Mouse (Mus musculus): ENCODE data around the gene Arhgef39. TPM values are rescaled to one million over a fixed set of nuclear protein-coding genes. Genes with fewer than 3 reads are reported as not detected.

The Arhgef39 gene
- polyA plus RNA-seq (2014; fragmentation: Nextera tagmentation; extraction: Ambion mirVana) = 55.3 and 61.1 TPM in 2 replicates

- 7% methylated on average over 50 of the region's 50 CpGs for WGBS
- H3K27ac ChIP-seq (ENCODE audit: low read depth, low read length) = no peak within 1 kb of the TSS
- H3K4me2 ChIP-seq (ENCODE audit: low read depth, low read length, severe bottlenecking) = peak within 1 kb of the TSS; percentile 69
- no peaks in the 10 kb centered on the region for H3K9me3 ChIP-seq (ENCODE audit: control insufficient read depth, low read length)
- peak within 1 kb of the TSS; percentile 72 for H3K9ac ChIP-seq (ENCODE audit: low read length)
- peak within 1 kb of the TSS; percentile 54 for H3K4me3 ChIP-seq (ENCODE audit: low read depth, low read length)
- ATAC-seq (replicated peaks; ENCODE audit: low FRiP score) = peak; percentile 91
- DNase-seq (ENCODE audit: low spot score) = peak; percentile 91
- no peaks in the 10 kb centered on the region; the same call in 1 of the 2 replicates for H3K27me3 ChIP-seq (ENCODE audit: control insufficient read depth, insufficient read depth, low read length)
- peaks cover 2% of the 10 kb centered on the region; the same call in 1 of the 2 replicates for H3K36me3 ChIP-seq (ENCODE audit: control insufficient read depth, insufficient read depth, low read length)
- peaks cover 14% of the 10 kb centered on the region; the same call in 1 of the 2 replicates for H3K4me1 ChIP-seq (replicated peaks; ENCODE audit: control insufficient read depth, insufficient read depth, low read length)
Measured at GRCm38 (mm10) chr4:43499407-43500333, at the start of gene Arhgef39. Gene Arhgef39 (minus strand): TSS chr4:43499695.

GRCm38 (mm10) chr4:43549055-43549454 is 49.6 kb upstream of the Arhgef39 start:
- H3K27me3 ChIP-seq (ENCODE audit: control insufficient read depth, insufficient read depth, low read length) = no peaks in the 10 kb centered on the region
- H3K27ac ChIP-seq (ENCODE audit: low read depth, low read length) = no peak overlapping the region
- peaks cover 41% of the 10 kb centered on the region for H3K36me3 ChIP-seq (ENCODE audit: control insufficient read depth, insufficient read depth, low read length)
- DNase-seq (ENCODE audit: low spot score) = no peak
- H3K4me2 ChIP-seq (ENCODE audit: low read depth, low read length, severe bottlenecking) = no peak overlapping the region
- H3K4me1 ChIP-seq (replicated peaks; ENCODE audit: control insufficient read depth, insufficient read depth, low read length) = no peaks in the 10 kb centered on the region
- no peaks in the 10 kb centered on the region for H3K9me3 ChIP-seq (ENCODE audit: control insufficient read depth, low read length)
- no peak for ATAC-seq (replicated peaks; ENCODE audit: low FRiP score)
- H3K9ac ChIP-seq (ENCODE audit: low read length) = no peak overlapping the region
- 95% methylated on average over 12 of the region's 12 CpGs for WGBS
- no peak overlapping the region for H3K4me3 ChIP-seq (ENCODE audit: low read depth, low read length)

GRCm38 (mm10) chr4:43547160-43547559 is 47.7 kb upstream of the Arhgef39 start:
- Histone ChIP-seq H3K4me2 (ENCODE audit: low read depth, low read length, severe bottlenecking) (no peak overlapping the region), H3K27ac (ENCODE audit: low read depth, low read length) (no peak overlapping the region), H3K36me3 (ENCODE audit: control insufficient read depth, insufficient read depth, low read length) (peaks cover 35% of the 10 kb centered on the region), H3K27me3 (ENCODE audit: control insufficient read depth, insufficient read depth, low read length) (no peaks in the 10 kb centered on the region), H3K4me3 (ENCODE audit: low read depth, low read length) (no peak overlapping the region), H3K9ac (ENCODE audit: low read length) (no peak overlapping the region), H3K9me3 (ENCODE audit: control insufficient read depth, low read length) (no peaks in the 10 kb centered on the region), H3K4me1 (replicated peaks; ENCODE audit: control insufficient read depth, insufficient read depth, low read length) (no peaks in the 10 kb centered on the region)
- DNase-seq (ENCODE audit: low spot score) (no peak), ATAC-seq (replicated peaks; ENCODE audit: low FRiP score) (no peak)
- whole genome bisulfite sequencing = 95% methylated on average over 8 of the region's 8 CpGs

- DNase-seq (ENCODE audit: low spot score) (no peak), ATAC-seq (replicated peaks; ENCODE audit: low FRiP score) (no peak)
- H3K27ac ChIP-seq (ENCODE audit: low read depth, low read length) = no peak overlapping the region
- no peaks in the 10 kb centered on the region for H3K4me1 ChIP-seq (replicated peaks; ENCODE audit: control insufficient read depth, insufficient read depth, low read length)
- peaks cover 32% of the 10 kb centered on the region for H3K36me3 ChIP-seq (ENCODE audit: control insufficient read depth, insufficient read depth, low read length)
- 93% methylated on average over 12 of the region's 12 CpGs for WGBS
- no peaks in the 10 kb centered on the region for H3K27me3 ChIP-seq (ENCODE audit: control insufficient read depth, insufficient read depth, low read length)
- H3K4me3 ChIP-seq (ENCODE audit: low read depth, low read length) = no peak overlapping the region
- no peak overlapping the region for H3K9ac ChIP-seq (ENCODE audit: low read length)
- no peaks in the 10 kb centered on the region for H3K9me3 ChIP-seq (ENCODE audit: control insufficient read depth, low read length)
- no peak overlapping the region for H3K4me2 ChIP-seq (ENCODE audit: low read depth, low read length, severe bottlenecking)
Measured at GRCm38 (mm10) chr4:43546375-43547047, 47.0 kb upstream of the Arhgef39 start.

GRCm38 (mm10) chr4:43542044-43542443 is 42.5 kb upstream of the Arhgef39 start:
- Histone ChIP-seq H3K4me1 (replicated peaks; ENCODE audit: control insufficient read depth, insufficient read depth, low read length) (no peaks in the 10 kb centered on the region), H3K27me3 (ENCODE audit: control insufficient read depth, insufficient read depth, low read length) (no peaks in the 10 kb centered on the region), H3K36me3 (ENCODE audit: control insufficient read depth, insufficient read depth, low read length) (peaks cover 24% of the 10 kb centered on the region; the same call in 1 of the 2 replicates), H3K9ac (ENCODE audit: low read length) (no peak overlapping the region), H3K27ac (ENCODE audit: low read depth, low read length) (no peak overlapping the region), H3K4me2 (ENCODE audit: low read depth, low read length, severe bottlenecking) (no peak overlapping the region), H3K9me3 (ENCODE audit: control insufficient read depth, low read length) (no peaks in the 10 kb centered on the region), H3K4me3 (ENCODE audit: low read depth, low read length) (no peak overlapping the region)
- DNase-seq (ENCODE audit: low spot score) (no peak), ATAC-seq (replicated peaks; ENCODE audit: low FRiP score) (no peak)
- WGBS = 78% methylated on average over 3 of the region's 3 CpGs

- Histone ChIP-seq H3K4me1 (replicated peaks; ENCODE audit: control insufficient read depth, insufficient read depth, low read length) (no peaks in the 10 kb centered on the region), H3K9ac (ENCODE audit: low read length) (no peak overlapping the region), H3K27ac (ENCODE audit: low read depth, low read length) (no peak overlapping the region), H3K9me3 (ENCODE audit: control insufficient read depth, low read length) (no peaks in the 10 kb centered on the region), H3K27me3 (ENCODE audit: control insufficient read depth, insufficient read depth, low read length) (no peaks in the 10 kb centered on the region), H3K4me3 (ENCODE audit: low read depth, low read length) (no peak overlapping the region), H3K36me3 (ENCODE audit: control insufficient read depth, insufficient read depth, low read length) (peaks cover 7% of the 10 kb centered on the region; the same call in 1 of the 2 replicates), H3K4me2 (ENCODE audit: low read depth, low read length, severe bottlenecking) (no peak overlapping the region)
- no peak for ATAC-seq (replicated peaks; ENCODE audit: low FRiP score)
- 97% methylated on average over 9 of the region's 9 CpGs for WGBS
- DNase-seq (ENCODE audit: low spot score) = no peak
Measured at GRCm38 (mm10) chr4:43536031-43536430, 36.5 kb upstream of the Arhgef39 start.

- 97% methylated on average over 8 of the region's 8 CpGs for WGBS
- no peak overlapping the region for H3K4me3 ChIP-seq (ENCODE audit: low read depth, low read length)
- H3K27ac ChIP-seq (ENCODE audit: low read depth, low read length) = no peak overlapping the region
- no peaks in the 10 kb centered on the region for H3K4me1 ChIP-seq (replicated peaks; ENCODE audit: control insufficient read depth, insufficient read depth, low read length)
- peaks cover 7% of the 10 kb centered on the region; the same call in 1 of the 2 replicates for H3K36me3 ChIP-seq (ENCODE audit: control insufficient read depth, insufficient read depth, low read length)
- no peak overlapping the region for H3K4me2 ChIP-seq (ENCODE audit: low read depth, low read length, severe bottlenecking)
- ATAC-seq (replicated peaks; ENCODE audit: low FRiP score) = no peak
- H3K27me3 ChIP-seq (ENCODE audit: control insufficient read depth, insufficient read depth, low read length) = no peaks in the 10 kb centered on the region
- no peaks in the 10 kb centered on the region for H3K9me3 ChIP-seq (ENCODE audit: control insufficient read depth, low read length)
- H3K9ac ChIP-seq (ENCODE audit: low read length) = no peak overlapping the region
- no peak for DNase-seq (ENCODE audit: low spot score)
Measured at GRCm38 (mm10) chr4:43535628-43536027, 36.1 kb upstream of the Arhgef39 start.

GRCm38 (mm10) chr4:43533270-43533669 is 33.8 kb upstream of the Arhgef39 start:
- Histone ChIP-seq H3K4me3 (ENCODE audit: low read depth, low read length) (no peak overlapping the region), H3K4me1 (replicated peaks; ENCODE audit: control insufficient read depth, insufficient read depth, low read length) (no peaks in the 10 kb centered on the region), H3K36me3 (ENCODE audit: control insufficient read depth, insufficient read depth, low read length) (peaks cover 4% of the 10 kb centered on the region; the same call in 1 of the 2 replicates), H3K27me3 (ENCODE audit: control insufficient read depth, insufficient read depth, low read length) (no peaks in the 10 kb centered on the region), H3K9me3 (ENCODE audit: control insufficient read depth, low read length) (no peaks in the 10 kb centered on the region), H3K9ac (ENCODE audit: low read length) (no peak overlapping the region), H3K4me2 (ENCODE audit: low read depth, low read length, severe bottlenecking) (no peak overlapping the region), H3K27ac (ENCODE audit: low read depth, low read length) (no peak overlapping the region)
- no peak for DNase-seq (ENCODE audit: low spot score)
- 91% methylated on average over 9 of the region's 9 CpGs for WGBS
- no peak for ATAC-seq (replicated peaks; ENCODE audit: low FRiP score)
